Mouse (Mus musculus): Measurements from ENCODE around the gene Gm8229. TPM values are rescaled to one million over a fixed set of nuclear protein-coding genes. Genes with fewer than 3 reads are reported as not detected.

The Gm8229 gene
- not detected for polyA plus RNA-seq (2017; shearing (Covaris generic))

GRCm38 (mm10) chr14:44365057-44365456 is at the start of gene Gm8229:
Gene Gm8229, plus strand, starts transcription at chr14:44365357.

GRCm38 (mm10) chr14:44338484-44338883 is 26.7 kb upstream of the Gm8229 start, which contains the start of gene Gm5930:
Gene Gm5930, minus strand, starts transcription at chr14:44338584.

GRCm38 (mm10) chr14:44410588-44410987 is 45.4 kb downstream of the Gm8229 start, which contains the start of gene Gm3371:
Gene Gm3371, minus strand, starts transcription at chr14:44410688.

Other genes starting within 250 kb of the Gm8229 start
- gene Gm3327, start 241.5 kb upstream of the Gm8229 start, polyA plus RNA-seq (2017; shearing (Covaris generic)): not detected
- gene Gm8212, start 167.7 kb upstream of the Gm8229 start, polyA plus RNA-seq (2017; shearing (Covaris generic)): not detected
- not detected for gene 4930503E14Rik, start 152.1 kb upstream of the Gm8229 start, polyA plus RNA-seq (2017; shearing (Covaris generic))
- gene Gm8220, start 79.8 kb upstream of the Gm8229 start, polyA plus RNA-seq (2017; shearing (Covaris generic)): not detected
- not detected for gene Gm5930, start 26.8 kb upstream of the Gm8229 start, polyA plus RNA-seq (2017; shearing (Covaris generic))
- gene Gm3371, start 45.3 kb downstream of the Gm8229 start, polyA plus RNA-seq (2017; shearing (Covaris generic)): not detected
- gene Gm8232, start 68.3 kb downstream of the Gm8229 start, polyA plus RNA-seq (2017; shearing (Covaris generic)): not detected
- gene BC061237, start 127.1 kb downstream of the Gm8229 start, polyA plus RNA-seq (2017; shearing (Covaris generic)): not detected
- not detected for gene Gm17093, start 152.9 kb downstream of the Gm8229 start, polyA plus RNA-seq (2017; shearing (Covaris generic))
- gene Gm8247, start 217.8 kb downstream of the Gm8229 start, polyA plus RNA-seq (2017; shearing (Covaris generic)): not detected

Measured in inflammation-experienced regulatory T-cells, adult 16 weeks (primary cell).